Mouse (Mus musculus) right cerebral cortex, adult 18-20 months (tissue): ENCODE measurements around the gene Ipo7.
"Not testable (repeated sequence)": the region's sequence is repeated elsewhere in the genome, so short reads cannot be mapped to it uniquely, and the experiment has no call there.

Experiments
- DNase-seq: peaks from one replicate; pipeline ENCODE4 v3.0.0; 2022; ENCODE audit warnings: mixed read lengths

Ipo7 gene

GRCm38 (mm10) chr7:110023553-110023952 is 5.5 kb downstream of the Ipo7 start:
- DNase-seq, result no peak

- no peak for DNase-seq
These were observed 8.5 kb downstream of the Ipo7 start for GRCm38 (mm10) chr7:110026594-110026993.

- DNase-seq, result no peak
These were observed 10.8 kb downstream of the Ipo7 start for GRCm38 (mm10) chr7:110028826-110029225.

- no peak for DNase-seq
These were observed 12.3 kb downstream of the Ipo7 start for GRCm38 (mm10) chr7:110030342-110030741.

- DNase-seq, result not testable (repeated sequence)
These were observed 39.6 kb downstream of the Ipo7 start for GRCm38 (mm10) chr7:110057723-110058122.

- DNase-seq, result no peak
These were observed 41.2 kb downstream of the Ipo7 start for GRCm38 (mm10) chr7:110059092-110059785.

- no peak for DNase-seq
These were observed 42.1 kb downstream of the Ipo7 start for GRCm38 (mm10) chr7:110060106-110060668.

GRCm38 (mm10) chr7:110060669-110061198 is 42.7 kb downstream of the Ipo7 start:
- DNase-seq, result no peak

GRCm38 (mm10) chr7:110061199-110061751 is 43.2 kb downstream of the Ipo7 start, which contains the start of gene Zfp143:
Gene Zfp143 (plus strand): TSS chr7:110061217.
- peak; percentile 100 for DNase-seq

- peak; percentile 81 for DNase-seq
These were observed 43.7 kb downstream of the Ipo7 start for GRCm38 (mm10) chr7:110061752-110062273.

GRCm38 (mm10) chr7:110063731-110064130 is 45.7 kb downstream of the Ipo7 start:
- no peak for DNase-seq

GRCm38 (mm10) chr7:110069070-110069469 is 51.0 kb downstream of the Ipo7 start:
- DNase-seq, result no peak

- no peak for DNase-seq
These were observed 60.1 kb downstream of the Ipo7 start for GRCm38 (mm10) chr7:110078168-110078567.

GRCm38 (mm10) chr7:110083386-110084165 is 65.5 kb downstream of the Ipo7 start:
- DNase-seq, result peak; percentile 21

GRCm38 (mm10) chr7:110085217-110085616 is 67.1 kb downstream of the Ipo7 start:
- DNase-seq, result no peak

GRCm38 (mm10) chr7:110087914-110088313 is 69.8 kb downstream of the Ipo7 start:
- no peak for DNase-seq

- DNase-seq, result peak; percentile 64
These were observed 73.6 kb downstream of the Ipo7 start for GRCm38 (mm10) chr7:110091670-110092069.

GRCm38 (mm10) chr7:110096332-110096731 is 78.3 kb downstream of the Ipo7 start:
- DNase-seq, result no peak

GRCm38 (mm10) chr7:110097106-110097793 is 79.2 kb downstream of the Ipo7 start:
- DNase-seq, result no peak

GRCm38 (mm10) chr7:110100854-110101253 is 82.8 kb downstream of the Ipo7 start:
- DNase-seq, result no peak

- no peak for DNase-seq
These were observed 83.2 kb downstream of the Ipo7 start for GRCm38 (mm10) chr7:110101266-110101665.

- no peak for DNase-seq
These were observed 87.0 kb downstream of the Ipo7 start for GRCm38 (mm10) chr7:110105041-110105440.
